Mouse (Mus musculus): ENCODE results near the gene Tbc1d2b. TPM values are rescaled to one million over a fixed set of nuclear protein-coding genes. Genes with fewer than 3 reads are reported as not detected.

The Tbc1d2b gene
- total RNA-seq (2014; rRNA removed) (14.1 and 22.1 TPM in 2 replicates), polyA plus RNA-seq (2012; rRNA removed) (12.7 and 16.9 TPM in 2 replicates)

- DNase-seq (ENCODE audit: extremely low read depth, low read depth, low spot score), result no peak
- Histone ChIP-seq H3K79me2 (ENCODE audit: control insufficient read depth, insufficient read depth, low read length) (peaks cover 21% of the 10 kb centered on the region; the same call in 1 of the 2 replicates), H3K4me1 (ENCODE audit: control insufficient read depth, insufficient read depth, low read length) (peaks cover 13% of the 10 kb centered on the region), H3K36me3 (ENCODE audit: control insufficient read depth, insufficient read depth, low read length) (peaks cover 4% of the 10 kb centered on the region; the same call in 1 of the 2 replicates), H3K27ac (replicated peaks; ENCODE audit: insufficient read depth, low read depth, low read length) (peak within 1 kb of the TSS; percentile 77), H3K4me3 (ENCODE audit: insufficient read depth, low read depth, low read length) (peak within 1 kb of the TSS; percentile 88), H3K9ac (ENCODE audit: low read depth, low read length) (peak within 1 kb of the TSS; percentile 90), H3K27me3 (ENCODE audit: control insufficient read depth, insufficient read depth, low read length) (no peaks in the 10 kb centered on the region)
- 0 out of 2 replicates have a peak, but pooled peaks have one; percentile 37 for TF ChIP-seq POLR2A (IDR thresholded peaks at IDR 0.05; ENCODE audit: extremely low read depth, insufficient read depth, low read length)
- no peak for TF ChIP-seq CTCF (IDR thresholded peaks at IDR 0.05; ENCODE audit: low read depth, low read length)
- WGBS, result 1% methylated on average over 74 of the region's 74 CpGs
These were observed at the start of gene Tbc1d2b for GRCm38 (mm10) chr9:90270193-90270943. Gene Tbc1d2b, minus strand, starts transcription at chr9:90270804.

- TF ChIP-seq CTCF (IDR thresholded peaks at IDR 0.05; ENCODE audit: low read depth, low read length) (peak; percentile 25; the same call in 1 of the 2 replicates), POLR2A (IDR thresholded peaks at IDR 0.05; ENCODE audit: extremely low read depth, insufficient read depth, low read length) (no peak)
- WGBS, result 27% methylated on average over 5 of the region's 5 CpGs
- Histone ChIP-seq H3K4me3 (ENCODE audit: insufficient read depth, low read depth, low read length) (no peak overlapping the region), H3K27me3 (ENCODE audit: control insufficient read depth, insufficient read depth, low read length) (no peaks in the 10 kb centered on the region), H3K79me2 (ENCODE audit: control insufficient read depth, insufficient read depth, low read length) (no peaks in the 10 kb centered on the region), H3K27ac (replicated peaks; ENCODE audit: insufficient read depth, low read depth, low read length) (no peak overlapping the region), H3K4me1 (ENCODE audit: control insufficient read depth, insufficient read depth, low read length) (peaks cover 4% of the 10 kb centered on the region; the same call in 1 of the 2 replicates), H3K36me3 (ENCODE audit: control insufficient read depth, insufficient read depth, low read length) (no peaks in the 10 kb centered on the region), H3K9ac (ENCODE audit: low read depth, low read length) (no peak overlapping the region)
- DNase-seq (ENCODE audit: extremely low read depth, low read depth, low spot score), result peak; percentile 76
These were observed 45.7 kb upstream of the Tbc1d2b start for GRCm38 (mm10) chr9:90316300-90316699.

- TF ChIP-seq POLR2A (IDR thresholded peaks at IDR 0.05; ENCODE audit: extremely low read depth, insufficient read depth, low read length) (no peak), CTCF (IDR thresholded peaks at IDR 0.05; ENCODE audit: low read depth, low read length) (no peak)
- no peaks in the 10 kb centered on the region for H3K36me3 ChIP-seq (ENCODE audit: control insufficient read depth, insufficient read depth, low read length)
- H3K4me3 ChIP-seq (ENCODE audit: insufficient read depth, low read depth, low read length), result peak overlapping the region; percentile 49; the same call in 1 of the 2 replicates
- no peaks in the 10 kb centered on the region for H3K27me3 ChIP-seq (ENCODE audit: control insufficient read depth, insufficient read depth, low read length)
- no peaks in the 10 kb centered on the region for H3K79me2 ChIP-seq (ENCODE audit: control insufficient read depth, insufficient read depth, low read length)
- H3K9ac ChIP-seq (ENCODE audit: low read depth, low read length), result peak overlapping the region; percentile 67; the same call in 1 of the 2 replicates
- peaks cover 4% of the 10 kb centered on the region; the same call in 1 of the 2 replicates for H3K4me1 ChIP-seq (ENCODE audit: control insufficient read depth, insufficient read depth, low read length)
- peak; percentile 92 for DNase-seq (ENCODE audit: extremely low read depth, low read depth, low spot score)
- peak overlapping the region; percentile 81 for H3K27ac ChIP-seq (replicated peaks; ENCODE audit: insufficient read depth, low read depth, low read length)
- WGBS, result 29% methylated on average over 11 of the region's 11 CpGs
These were observed 45.1 kb upstream of the Tbc1d2b start for GRCm38 (mm10) chr9:90315662-90316061.

GRCm38 (mm10) chr9:90304254-90304653 lies 33.6 kb upstream of the Tbc1d2b start:
- WGBS, result 96% methylated on average over 2 of the region's 2 CpGs
- Histone ChIP-seq H3K4me1 (ENCODE audit: control insufficient read depth, insufficient read depth, low read length) (peaks cover 7% of the 10 kb centered on the region; the same call in 1 of the 2 replicates), H3K4me3 (ENCODE audit: insufficient read depth, low read depth, low read length) (peak overlapping the region; percentile 41; the same call in 1 of the 2 replicates), H3K36me3 (ENCODE audit: control insufficient read depth, insufficient read depth, low read length) (no peaks in the 10 kb centered on the region), H3K9ac (ENCODE audit: low read depth, low read length) (no peak overlapping the region), H3K27me3 (ENCODE audit: control insufficient read depth, insufficient read depth, low read length) (no peaks in the 10 kb centered on the region), H3K27ac (replicated peaks; ENCODE audit: insufficient read depth, low read depth, low read length) (no peak overlapping the region), H3K79me2 (ENCODE audit: control insufficient read depth, insufficient read depth, low read length) (no peaks in the 10 kb centered on the region)
- TF ChIP-seq POLR2A (IDR thresholded peaks at IDR 0.05; ENCODE audit: extremely low read depth, insufficient read depth, low read length) (no peak), CTCF (IDR thresholded peaks at IDR 0.05; ENCODE audit: low read depth, low read length) (no peak)
- no peak for DNase-seq (ENCODE audit: extremely low read depth, low read depth, low spot score)

- Histone ChIP-seq H3K27me3 (ENCODE audit: control insufficient read depth, insufficient read depth, low read length) (no peaks in the 10 kb centered on the region), H3K4me1 (ENCODE audit: control insufficient read depth, insufficient read depth, low read length) (peaks cover 7% of the 10 kb centered on the region; the same call in 1 of the 2 replicates), H3K27ac (replicated peaks; ENCODE audit: insufficient read depth, low read depth, low read length) (no peak overlapping the region; the same call in 1 of the 2 replicates), H3K4me3 (ENCODE audit: insufficient read depth, low read depth, low read length) (peak overlapping the region; percentile 41; the same call in 1 of the 2 replicates), H3K9ac (ENCODE audit: low read depth, low read length) (no peak overlapping the region), H3K36me3 (ENCODE audit: control insufficient read depth, insufficient read depth, low read length) (no peaks in the 10 kb centered on the region), H3K79me2 (ENCODE audit: control insufficient read depth, insufficient read depth, low read length) (no peaks in the 10 kb centered on the region)
- WGBS, result 17% methylated on average over 2 of the region's 2 CpGs
- TF ChIP-seq CTCF (IDR thresholded peaks at IDR 0.05; ENCODE audit: low read depth, low read length) (no peak), POLR2A (IDR thresholded peaks at IDR 0.05; ENCODE audit: extremely low read depth, insufficient read depth, low read length) (no peak)
- peak; percentile 99 for DNase-seq (ENCODE audit: extremely low read depth, low read depth, low spot score)
These were observed 32.7 kb upstream of the Tbc1d2b start for GRCm38 (mm10) chr9:90303101-90303835.

Data from liver, adult 2 months (tissue).